9 mouse cellular contexts compared by ENCODE assay signal in genomic region chr6:90653736-90654135, GRCm38 (mm10). TPM values are rescaled to one million over a fixed set of nuclear protein-coding genes. Genes with fewer than 3 reads are reported as not detected.
DNase-seq lines count a peak whose midpoint lies in the region; ATAC-seq and TF ChIP-seq lines count a peak whose summit lies in the region.
"Had no signal": no experiment of that assay in that cellular context is flagged by ENCODE, and none has a peak within 500 bp of the region (broad histone marks: within the 10 kb centered on the region; RNA-seq: fewer than 3 reads in every experiment).

No protein-coding gene starts in this region.

- no peak overlapping the region for H3K4me3 ChIP-seq in kidney, embryonic 16.5 days (ENCODE audit: low read length)
- H3K4me3 ChIP-seq in kidney, postnatal 0 days (replicated peaks; ENCODE audit: low read depth, low read length) = no peak overlapping the region
- H3K4me3 ChIP-seq: limb, embryonic 13.5 days had no signal

- no peaks in the 10 kb centered on the region for H3K9me3 ChIP-seq in kidney, embryonic 16.5 days (ENCODE audit: low read length)
- H3K9me3 ChIP-seq in kidney, postnatal 0 days (replicated peaks; ENCODE audit: low read length) = no peaks in the 10 kb centered on the region

- DNase-seq in kidney, adult 18-20 months = peak; percentile 69
- DNase-seq in ES-CJ7 (ENCODE audit: low read depth, low spot score) = peak; percentile 48
- peak; percentile 32 for DNase-seq in c-Kit-positive CD71-positive TER-119-positive erythroid progenitor cells, embryonic 14.5 days (ENCODE audit: low spot score)
- DNase-seq in kidney, postnatal 0 days (ENCODE audit: low spot score) = peak; percentile 61
- peak; percentile 78 for DNase-seq in lung, postnatal 14 days
- peak; percentile 60 for DNase-seq in splenic B cell, adult 2 months (ENCODE audit: low read depth, low spot score)

- TF ChIP-seq CTCF in kidney, postnatal 0 days (IDR thresholded peaks at IDR 0.05; ENCODE audit: low read depth) = peak; percentile 77

- no peak for ATAC-seq in kidney, embryonic 16.5 days (ENCODE audit: low FRiP score, low TSS enrichment)
- ATAC-seq in frontal cortex, adult (ENCODE audit: low TSS enrichment) = 0 out of 2 replicates have a peak, but pooled peaks have one; percentile 38
- no peak; the same call in 1 of the 2 replicates for ATAC-seq in kidney, postnatal 0 days (replicated peaks; ENCODE audit: low FRiP score, low read depth)

- 59% methylated on average over 2 of the region's 2 CpGs for WGBS in kidney, embryonic 16.5 days
- WGBS in kidney, postnatal 0 days = 59% methylated on average over 2 of the region's 2 CpGs

- no peak overlapping the region for H3K27ac ChIP-seq in kidney, embryonic 16.5 days (ENCODE audit: low read length)
- no peak overlapping the region for H3K27ac ChIP-seq in kidney, postnatal 0 days
- H3K27ac ChIP-seq: limb, embryonic 13.5 days had no signal

- no peak overlapping the region for H3K4me2 ChIP-seq in kidney, embryonic 16.5 days (replicated peaks; ENCODE audit: low read depth, low read length)
- no peak overlapping the region for H3K4me2 ChIP-seq in kidney, postnatal 0 days (ENCODE audit: low read length)
- H3K4me2 ChIP-seq: limb, embryonic 13.5 days had no signal

- no peaks in the 10 kb centered on the region for H3K36me3 ChIP-seq in kidney, embryonic 16.5 days (ENCODE audit: insufficient read depth, low read length)
- H3K36me3 ChIP-seq in kidney, postnatal 0 days (ENCODE audit: insufficient read depth, low read length) = no peaks in the 10 kb centered on the region
- no peaks in the 10 kb centered on the region; the same call in 1 of the 2 replicates for H3K36me3 ChIP-seq in splenic B cell, adult 2 months (ENCODE audit: control insufficient read depth, insufficient read depth, low read length, poor library complexity, severe bottlenecking)
- H3K36me3 ChIP-seq: limb, embryonic 13.5 days had no signal

- H3K9ac ChIP-seq in kidney, embryonic 16.5 days (replicated peaks; ENCODE audit: low read length) = no peak overlapping the region
- H3K9ac ChIP-seq in kidney, postnatal 0 days (ENCODE audit: low read depth, low read length) = no peak overlapping the region
- H3K9ac ChIP-seq: limb, embryonic 13.5 days had no signal

- H3K4me1 ChIP-seq in kidney, embryonic 16.5 days (ENCODE audit: insufficient read depth, low read length) = no peaks in the 10 kb centered on the region
- H3K4me1 ChIP-seq in kidney, postnatal 0 days (replicated peaks; ENCODE audit: insufficient read depth, low read length) = no peaks in the 10 kb centered on the region
- H3K4me1 ChIP-seq: limb, embryonic 13.5 days had no signal

- no peaks in the 10 kb centered on the region for H3K27me3 ChIP-seq in kidney, embryonic 16.5 days (ENCODE audit: insufficient read depth, low read length)
- H3K27me3 ChIP-seq in kidney, postnatal 0 days (ENCODE audit: insufficient read depth, low read length) = no peaks in the 10 kb centered on the region
- no peaks in the 10 kb centered on the region for H3K27me3 ChIP-seq in splenic B cell, adult 2 months (ENCODE audit: control insufficient read depth, insufficient read depth, low read length, poor library complexity, severe bottlenecking)
- H3K27me3 ChIP-seq: limb, embryonic 13.5 days had no signal

RNA-seq across cellular contexts. Expression of gene Slc41a3, which starts 49.2 kb away (rescaled TPM):
- 6.7 and 7.2 TPM in 2 replicates for polyA plus RNA-seq in kidney, embryonic 16.5 days (2015; fragmentation: Nextera tagmentation; extraction: Ambion mirVana)
- 5.6 and 6.3 TPM in 2 replicates for polyA plus RNA-seq in kidney, postnatal 0 days (2015; fragmentation: Nextera tagmentation; extraction: Ambion mirVana)
